Mouse (Mus musculus) liver, embryonic 11.5 days (tissue): Measurements from ENCODE around the gene Vps13a. TPM values are rescaled to one million over a fixed set of nuclear protein-coding genes. Genes with fewer than 3 reads are reported as not detected.

Experiments
- ATAC-seq: fragments of 200-750 bp; cut with Nextera tagmentation; replicated peaks from 2 replicates; pipeline ENCODE4 v1.8.0; 2017; ENCODE audit warnings: moderate number of reproducible peaks, mild to moderate bottlenecking, moderate TSS enrichment, moderate library complexity; ENCODE audit not compliant: low FRiP score
- DNase-seq: peaks from one replicate; pipeline ENCODE4 v3.0.0-alpha.2; 2017; ENCODE audit warnings: low spot score
- H3K27ac ChIP-seq: fragments of 300-500 bp; sonication (generic); 2 replicates; pipeline ENCODE4 v1.5.1; 2014; ENCODE audit warnings: mild to moderate bottlenecking, low read depth, low read length, control low read depth
- H3K27me3 ChIP-seq: fragments of 300-500 bp; sonication (generic); replicated peaks from 2 replicates; pipeline ENCODE4 v1.6.1; 2014; ENCODE audit warnings: low read length, mixed read lengths; ENCODE audit not compliant: control insufficient read depth, insufficient read depth
- H3K36me3 ChIP-seq: fragments of 300-500 bp; sonication (generic); 2 replicates; pipeline ENCODE4 v1.6.1; 2014; ENCODE audit warnings: mild to moderate bottlenecking, low read length, moderate library complexity, mixed read lengths; ENCODE audit not compliant: control insufficient read depth, insufficient read depth
- H3K4me1 ChIP-seq: fragments of 300-500 bp; sonication (generic); replicated peaks from 2 replicates; pipeline ENCODE4 v1.6.1; 2014; ENCODE audit warnings: low read length, mixed read lengths; ENCODE audit not compliant: control insufficient read depth, insufficient read depth
- H3K4me2 ChIP-seq: fragments of 300-500 bp; sonication (generic); 2 replicates; pipeline ENCODE4 v1.6.1; 2014; ENCODE audit warnings: mild to moderate bottlenecking, control low read depth, moderate library complexity
- H3K4me3 ChIP-seq: fragments of 300-500 bp; sonication (generic); 2 replicates; pipeline ENCODE4 v1.5.1; 2014; ENCODE audit warnings: low read depth, low read length, control low read depth
- H3K9ac ChIP-seq: fragments of 300-500 bp; sonication (generic); 2 replicates; pipeline ENCODE4 v1.6.1; 2014; ENCODE audit warnings: low read depth, low read length, control low read depth
- H3K9me3 ChIP-seq: fragments of 300-500 bp; sonication (generic); 2 replicates; pipeline ENCODE4 v1.6.1; 2016; ENCODE audit warnings: low read length, inconsistent platforms, mixed read lengths; ENCODE audit not compliant: control insufficient read depth
- WGBS: fragments of 180-500 bp; shearing (Covaris S2); extraction: QIAGEN DNeasy Blood & Tissue Kit; methylation state at CpG from one replicate; pipeline ENCODE4 v1.1.7; 2014; 5-methylcytosine and 5-hydroxymethylcytosine counted together
- polyA plus RNA-seq: library from polyadenylated mRNA; unstranded; fragments of >200 nt; fragmentation: Nextera tagmentation; extraction: Ambion mirVana; gene quantifications from 2 replicates; pipeline ENCODE4 v1.2.1, GENCODE M21; 2014

The Vps13a gene
- polyA plus RNA-seq, 1 experiment from 2014 or later, result 19.4 TPM

DNA sequence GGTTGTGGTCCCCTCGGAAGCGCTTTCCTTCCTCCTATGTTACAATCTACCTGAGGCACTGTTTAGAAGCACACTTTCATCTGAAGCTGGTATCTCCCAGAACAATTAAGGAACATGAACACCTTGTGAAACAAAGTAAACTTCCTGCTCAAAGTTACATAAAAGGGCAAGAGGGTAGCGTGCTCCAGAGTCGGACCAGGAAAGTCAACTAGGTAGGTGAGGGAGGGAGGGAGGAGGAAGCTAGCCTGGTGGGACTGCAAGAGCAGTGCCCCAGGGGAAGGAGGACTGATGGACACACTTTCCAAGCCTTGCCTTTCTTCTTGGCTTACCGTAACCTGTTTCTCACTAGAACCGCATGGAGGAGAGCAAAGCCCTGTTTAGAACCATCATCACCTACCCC, 173.1 kb downstream of the Vps13a start:
- ATAC-seq, result no peak
- WGBS, result 87% methylated on average over 6 of the region's 6 CpGs
- no peak overlapping the region for H3K9ac ChIP-seq
- no peak overlapping the region for H3K4me2 ChIP-seq
- H3K9me3 ChIP-seq, result no peaks in the 10 kb centered on the region
- no peak overlapping the region for H3K4me3 ChIP-seq
- DNase-seq, result no peak
- H3K36me3 ChIP-seq, result no peaks in the 10 kb centered on the region
- no peaks in the 10 kb centered on the region for H3K4me1 ChIP-seq
- no peaks in the 10 kb centered on the region for H3K27me3 ChIP-seq
- no peak overlapping the region for H3K27ac ChIP-seq

DNA sequence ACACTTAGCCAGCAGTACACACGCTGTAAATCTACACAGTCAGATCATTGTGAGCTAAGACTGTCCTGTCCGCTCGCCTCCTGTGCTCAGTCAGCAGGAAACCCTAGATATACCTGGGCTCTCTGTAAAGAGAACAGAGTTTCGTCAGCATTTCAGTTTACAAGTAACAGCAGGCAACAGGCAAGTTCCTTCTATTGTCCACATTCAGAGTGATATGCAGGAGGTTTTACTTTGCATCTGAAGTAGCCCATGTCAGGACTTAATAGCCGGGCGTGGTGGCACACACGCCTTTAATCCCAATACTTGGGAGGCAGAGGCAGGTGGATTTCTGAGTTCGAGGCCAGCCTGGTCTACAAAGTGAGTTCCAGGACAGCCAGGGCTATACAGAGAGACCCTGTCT, 178.7 kb downstream of the Vps13a start:
- Histone ChIP-seq H3K27ac (no peak overlapping the region), H3K36me3 (no peaks in the 10 kb centered on the region), H3K9me3 (no peaks in the 10 kb centered on the region), H3K4me2 (no peak overlapping the region), H3K27me3 (no peaks in the 10 kb centered on the region), H3K4me1 (peaks cover 4% of the 10 kb centered on the region; the same call in 1 of the 2 replicates), H3K4me3 (no peak overlapping the region), H3K9ac (no peak overlapping the region)
- ATAC-seq (no peak), DNase-seq (no peak)
- WGBS, result 76% methylated on average over 8 of the region's 8 CpGs

DNA sequence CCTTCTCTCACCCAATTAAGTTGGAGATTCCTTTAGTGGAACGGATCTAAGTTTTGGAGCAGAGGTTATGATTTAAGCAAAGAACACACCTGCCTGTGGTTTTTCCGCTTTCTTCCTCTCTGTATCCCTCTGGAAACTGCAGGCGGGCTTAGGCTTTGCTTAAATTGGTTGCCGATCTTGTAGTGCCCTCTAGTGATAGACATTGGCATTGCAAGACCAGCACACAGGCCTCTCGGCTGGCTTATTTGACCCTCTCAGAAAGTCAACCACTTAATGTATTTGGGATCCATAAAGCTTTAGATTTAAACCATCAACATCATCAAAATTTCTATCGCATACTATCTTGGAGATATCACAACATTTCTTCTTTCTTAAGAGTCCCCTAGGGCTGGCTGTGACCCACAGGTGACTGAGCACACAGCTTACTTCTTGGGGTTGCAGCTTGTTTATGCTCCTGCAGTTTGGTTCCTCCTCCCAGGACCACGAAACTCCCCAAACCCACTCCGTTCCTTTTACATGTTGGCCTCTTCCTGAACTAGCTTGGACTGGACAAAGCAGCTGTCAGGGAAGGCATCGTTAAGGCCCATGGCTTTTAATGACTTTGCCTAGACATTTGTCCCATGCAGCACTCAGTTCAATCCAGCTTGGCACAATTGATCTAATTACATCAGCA, 181.3 kb downstream of the Vps13a start:
- H3K36me3 ChIP-seq, result no peaks in the 10 kb centered on the region
- DNase-seq (peak; percentile 52), ATAC-seq (no peak)
- H3K27me3 ChIP-seq, result no peaks in the 10 kb centered on the region
- 23% methylated on average over 9 of the region's 9 CpGs for WGBS
- no peak overlapping the region for H3K9ac ChIP-seq
- H3K27ac ChIP-seq, result no peak overlapping the region
- H3K4me1 ChIP-seq, result peaks cover 4% of the 10 kb centered on the region; the same call in 1 of the 2 replicates
- no peaks in the 10 kb centered on the region for H3K9me3 ChIP-seq
- H3K4me2 ChIP-seq, result no peak overlapping the region
- H3K4me3 ChIP-seq, result no peak overlapping the region

DNA sequence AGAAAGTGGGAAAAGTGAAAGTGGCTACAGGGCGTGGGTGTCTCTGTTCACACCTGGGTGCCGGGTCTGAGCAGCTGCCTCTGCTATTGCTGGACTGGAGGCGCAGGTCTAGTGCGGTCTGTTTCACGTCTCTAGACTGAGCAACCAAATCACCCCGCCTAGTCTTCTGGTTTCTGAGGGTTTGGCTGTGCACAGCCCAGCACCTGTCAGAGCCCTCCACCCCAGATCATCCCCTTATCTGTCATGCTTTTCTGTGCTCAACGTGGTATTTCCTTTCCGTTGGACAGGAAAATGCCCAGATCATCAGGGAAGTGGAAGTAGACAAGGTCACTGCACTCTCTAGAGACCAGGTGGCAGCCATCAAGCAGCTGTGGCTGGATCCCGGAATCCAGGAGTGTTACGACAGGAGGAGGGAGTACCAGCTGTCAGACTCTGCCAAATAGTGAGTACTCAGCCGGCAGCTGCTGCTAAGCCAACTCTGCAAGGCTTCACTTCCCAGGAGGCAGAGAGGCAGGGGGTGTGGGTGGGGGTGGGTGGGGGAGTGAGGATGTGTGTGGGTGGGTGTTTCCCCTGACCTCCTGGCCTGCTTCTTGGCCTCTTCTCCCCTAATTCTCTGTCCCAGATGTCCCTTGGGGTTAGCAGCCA, 182.0 kb downstream of the Vps13a start:
- H3K27ac ChIP-seq, result no peak overlapping the region
- H3K4me1 ChIP-seq, result peaks cover 4% of the 10 kb centered on the region; the same call in 1 of the 2 replicates
- no peaks in the 10 kb centered on the region for H3K36me3 ChIP-seq
- no peak overlapping the region for H3K4me2 ChIP-seq
- no peak for ATAC-seq
- H3K4me3 ChIP-seq, result no peak overlapping the region
- no peak for DNase-seq
- 44% methylated on average over 11 of the region's 11 CpGs for WGBS
- H3K9ac ChIP-seq, result no peak overlapping the region
- no peaks in the 10 kb centered on the region for H3K9me3 ChIP-seq
- no peaks in the 10 kb centered on the region for H3K27me3 ChIP-seq

DNA sequence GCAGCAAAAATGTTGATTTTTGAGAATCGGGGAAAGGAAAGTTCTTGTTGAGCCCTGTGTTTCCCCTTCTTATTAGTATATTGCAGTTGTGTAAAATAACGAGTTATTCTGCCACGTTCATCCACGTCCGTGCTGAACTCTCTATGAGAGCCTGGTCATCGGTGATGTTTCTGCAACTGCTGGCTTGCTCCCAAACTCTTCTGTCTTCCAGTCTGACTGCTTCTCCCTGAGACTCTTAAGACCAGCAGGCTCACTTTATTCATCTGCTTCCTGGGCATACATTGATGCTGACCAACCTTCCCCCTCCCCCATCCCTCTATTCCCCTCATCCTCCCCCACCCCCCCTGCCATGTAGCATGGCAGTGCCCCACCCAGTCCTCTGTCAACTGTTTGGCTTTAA, 183.5 kb downstream of the Vps13a start:
- Histone ChIP-seq H3K4me1 (peaks cover 4% of the 10 kb centered on the region; the same call in 1 of the 2 replicates), H3K9me3 (no peaks in the 10 kb centered on the region), H3K9ac (no peak overlapping the region), H3K27me3 (no peaks in the 10 kb centered on the region), H3K27ac (no peak overlapping the region), H3K4me3 (no peak overlapping the region), H3K4me2 (no peak overlapping the region), H3K36me3 (no peaks in the 10 kb centered on the region)
- no peak for ATAC-seq
- no peak for DNase-seq
- WGBS, result 85% methylated on average over 6 of the region's 6 CpGs

DNA sequence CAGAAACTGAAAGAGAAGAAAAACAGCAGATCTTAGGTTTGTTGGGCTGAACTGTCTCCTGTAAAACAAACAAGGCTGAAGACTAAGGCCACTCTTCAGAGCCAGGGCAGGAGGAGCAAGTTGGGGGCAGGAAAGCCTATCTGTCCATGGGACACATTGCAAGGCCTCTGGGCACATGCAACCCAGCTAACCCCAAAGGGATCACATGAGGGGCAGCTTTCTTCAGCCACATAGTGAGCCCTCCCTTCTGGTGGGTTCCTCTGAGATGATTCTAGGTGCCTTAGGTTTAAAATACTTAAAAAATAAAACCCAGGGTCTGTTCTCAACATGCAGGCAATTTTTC, 186.8 kb downstream of the Vps13a start:
- H3K27ac ChIP-seq, result no peak overlapping the region
- ATAC-seq (no peak), DNase-seq (no peak)
- H3K9me3 ChIP-seq, result no peaks in the 10 kb centered on the region
- H3K27me3 ChIP-seq, result no peaks in the 10 kb centered on the region
- peaks cover 3% of the 10 kb centered on the region; the same call in 1 of the 2 replicates for H3K4me1 ChIP-seq
- H3K4me3 ChIP-seq, result no peak overlapping the region
- H3K36me3 ChIP-seq, result no peaks in the 10 kb centered on the region
- H3K4me2 ChIP-seq, result no peak overlapping the region
- H3K9ac ChIP-seq, result no peak overlapping the region

DNA sequence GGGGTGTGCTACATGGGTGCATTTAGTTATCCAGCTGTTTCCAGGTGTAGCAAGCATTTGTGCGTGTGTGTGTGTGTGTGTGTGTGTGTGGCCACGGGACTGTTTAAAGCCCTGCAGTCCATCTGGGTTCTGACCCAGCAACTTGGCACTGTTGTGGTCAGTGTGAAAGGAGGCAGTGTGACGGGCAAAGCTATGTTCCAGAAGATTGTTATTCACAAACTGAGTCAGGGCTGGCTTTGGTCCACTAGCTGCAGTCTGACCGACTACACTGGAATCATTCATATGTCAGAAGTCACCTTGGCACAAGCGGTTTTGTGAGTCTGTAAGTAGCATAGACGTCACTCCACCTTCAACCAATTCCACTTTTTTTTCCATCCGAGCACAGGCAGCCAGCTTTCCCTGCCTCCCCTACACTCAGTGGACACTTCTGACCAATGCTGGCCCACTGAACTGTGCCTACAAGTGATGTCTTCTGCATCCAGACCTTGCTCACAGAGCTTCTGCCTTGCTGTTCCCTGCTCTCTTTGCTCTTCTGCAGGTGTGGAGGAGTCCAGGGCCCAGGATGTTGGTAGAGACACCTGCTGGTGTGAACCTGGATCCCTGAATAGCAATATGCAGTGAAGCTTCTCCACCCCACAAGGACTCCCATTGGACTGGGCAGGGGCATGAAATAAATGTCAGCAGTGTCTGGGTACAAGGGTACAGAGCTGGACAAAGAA, 187.3 kb downstream of the Vps13a start:
- DNase-seq (no peak), ATAC-seq (no peak)
- no peak overlapping the region for H3K27ac ChIP-seq
- no peak overlapping the region for H3K4me3 ChIP-seq
- no peaks in the 10 kb centered on the region for H3K4me1 ChIP-seq
- 81% methylated on average over 7 of the region's 7 CpGs for WGBS
- no peak overlapping the region for H3K4me2 ChIP-seq
- no peaks in the 10 kb centered on the region for H3K9me3 ChIP-seq
- no peaks in the 10 kb centered on the region for H3K36me3 ChIP-seq
- H3K27me3 ChIP-seq, result no peaks in the 10 kb centered on the region
- no peak overlapping the region for H3K9ac ChIP-seq

DNA sequence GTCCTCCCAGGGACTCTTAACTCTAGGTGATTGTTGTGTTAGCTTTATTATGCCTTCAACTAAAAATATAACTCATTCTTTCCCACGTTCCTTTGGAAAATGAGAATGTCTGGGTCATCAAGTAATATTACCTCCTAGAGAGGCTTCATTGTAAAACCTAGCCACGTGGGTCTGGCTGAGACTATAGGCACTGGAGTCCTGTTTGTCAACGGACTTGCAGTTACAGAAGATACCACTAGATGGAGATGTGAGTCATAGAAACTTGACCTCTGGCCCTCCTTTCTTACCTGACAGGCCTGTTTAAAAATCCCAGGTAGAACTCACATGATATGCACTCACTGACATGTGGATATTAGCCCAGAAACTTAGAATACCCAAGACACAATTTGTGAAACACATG, 195.4 kb downstream of the Vps13a start:
- no peak for DNase-seq
- 0 out of 2 replicates have a peak, but pooled peaks cover 2% of the 10 kb centered on the region for H3K4me1 ChIP-seq
- H3K36me3 ChIP-seq, result no peaks in the 10 kb centered on the region
- WGBS, result 13% methylated on average over 3 of the region's 3 CpGs
- H3K27ac ChIP-seq, result no peak overlapping the region
- H3K9me3 ChIP-seq, result no peaks in the 10 kb centered on the region
- no peak overlapping the region for H3K4me2 ChIP-seq
- no peaks in the 10 kb centered on the region for H3K27me3 ChIP-seq
- no peak for ATAC-seq
- no peak overlapping the region for H3K4me3 ChIP-seq
- no peak overlapping the region for H3K9ac ChIP-seq
